Mouse (Mus musculus): ENCODE measurements around the gene Itm2b. TPM values are rescaled to one million over a fixed set of nuclear protein-coding genes. Genes with fewer than 3 reads are reported as not detected.

Gene Itm2b
- polyA plus RNA-seq (2012) = 97.8 and 137 TPM in 2 replicates

GRCm38 (mm10) chr14:73384913-73385719 is at the start of gene Itm2b:
Gene Itm2b, minus strand, starts transcription at chr14:73385289.
- TF ChIP-seq GATA1 (IDR thresholded peaks at IDR 0.05; ENCODE audit: low read length) = no peak

GRCm38 (mm10) chr14:73433487-73433886 is 48.4 kb upstream of the Itm2b start:
- TF ChIP-seq GATA1 (IDR thresholded peaks at IDR 0.05; ENCODE audit: low read length) = no peak

GRCm38 (mm10) chr14:73430571-73430970 is 45.5 kb upstream of the Itm2b start:
- no peak for TF ChIP-seq GATA1 (IDR thresholded peaks at IDR 0.05; ENCODE audit: low read length)

- no peak for TF ChIP-seq GATA1 (IDR thresholded peaks at IDR 0.05; ENCODE audit: low read length)
Measured at GRCm38 (mm10) chr14:73425571-73426041, 40.5 kb upstream of the Itm2b start.

- TF ChIP-seq GATA1 (IDR thresholded peaks at IDR 0.05; ENCODE audit: low read length) = no peak
Measured at GRCm38 (mm10) chr14:73424961-73425360, 39.9 kb upstream of the Itm2b start.

GRCm38 (mm10) chr14:73423542-73423941 is 38.5 kb upstream of the Itm2b start:
- no peak for TF ChIP-seq GATA1 (IDR thresholded peaks at IDR 0.05; ENCODE audit: low read length)

GRCm38 (mm10) chr14:73422621-73423020 is 37.5 kb upstream of the Itm2b start:
- TF ChIP-seq GATA1 (IDR thresholded peaks at IDR 0.05; ENCODE audit: low read length) = no peak

- TF ChIP-seq GATA1 (IDR thresholded peaks at IDR 0.05; ENCODE audit: low read length) = no peak
Measured at GRCm38 (mm10) chr14:73421580-73421979, 36.5 kb upstream of the Itm2b start.

- TF ChIP-seq GATA1 (IDR thresholded peaks at IDR 0.05; ENCODE audit: low read length) = no peak
Measured at GRCm38 (mm10) chr14:73420138-73420745, 35.2 kb upstream of the Itm2b start.

- no peak for TF ChIP-seq GATA1 (IDR thresholded peaks at IDR 0.05; ENCODE audit: low read length)
Measured at GRCm38 (mm10) chr14:73416511-73416910, 31.4 kb upstream of the Itm2b start.

- no peak for TF ChIP-seq GATA1 (IDR thresholded peaks at IDR 0.05; ENCODE audit: low read length)
Measured at GRCm38 (mm10) chr14:73415376-73416035, 30.4 kb upstream of the Itm2b start.

- TF ChIP-seq GATA1 (IDR thresholded peaks at IDR 0.05; ENCODE audit: low read length) = no peak
Measured at GRCm38 (mm10) chr14:73411729-73412128, 26.6 kb upstream of the Itm2b start.

- no peak for TF ChIP-seq GATA1 (IDR thresholded peaks at IDR 0.05; ENCODE audit: low read length)
Measured at GRCm38 (mm10) chr14:73410083-73410482, 25.0 kb upstream of the Itm2b start.

GRCm38 (mm10) chr14:73408223-73408845 is 23.2 kb upstream of the Itm2b start:
- TF ChIP-seq GATA1 (IDR thresholded peaks at IDR 0.05; ENCODE audit: low read length) = no peak

- no peak for TF ChIP-seq GATA1 (IDR thresholded peaks at IDR 0.05; ENCODE audit: low read length)
Measured at GRCm38 (mm10) chr14:73404016-73404415, 18.9 kb upstream of the Itm2b start.

- TF ChIP-seq GATA1 (IDR thresholded peaks at IDR 0.05; ENCODE audit: low read length) = no peak
Measured at GRCm38 (mm10) chr14:73403351-73403750, 18.3 kb upstream of the Itm2b start.
